Mouse (Mus musculus): ENCODE data around the gene Gm3285.

GRCm38 (mm10) chr10:77900126-77900525 lies 38.4 kb downstream of the Gm3285 start:
- TF ChIP-seq CTCF (IDR thresholded peaks at IDR 0.05; ENCODE audit: borderline replicate concordance, extremely low read depth, insufficient read depth, insufficient read length): no peak
- TF ChIP-seq POLR2A (IDR thresholded peaks at IDR 0.05; ENCODE audit: borderline replicate concordance, extremely low read depth, insufficient read depth, insufficient read length, poor library complexity, severe bottlenecking): no peak

Measured in brain, embryonic 14.5 days (tissue).